Mouse (Mus musculus) small intestine, adult 2 months (tissue): ENCODE data around the gene Acap2. TPM values are rescaled to one million over a fixed set of nuclear protein-coding genes. Genes with fewer than 3 reads are reported as not detected.

Source experiments
- H3K27ac ChIP-seq: fragments of 200-500 bp; 2 replicates; pipeline ENCODE4 v1.5.1; 2012; ENCODE audit warnings: low read depth, low read length, control low read depth, inconsistent platforms; ENCODE audit not compliant: insufficient read depth
- H3K27me3 ChIP-seq: fragments of 200-500 bp; 2 replicates; pipeline ENCODE4 v1.6.1; 2012; ENCODE audit warnings: mild to moderate bottlenecking, moderate library complexity, low read length, inconsistent platforms; ENCODE audit not compliant: control insufficient read depth, insufficient read depth
- H3K36me3 ChIP-seq: fragments of 200-500 bp; 2 replicates; pipeline ENCODE4 v1.6.1; 2012; ENCODE audit warnings: mild to moderate bottlenecking, low read length, control low read depth, inconsistent platforms; ENCODE audit not compliant: control insufficient read depth, insufficient read depth
- H3K4me1 ChIP-seq: fragments of 200-500 bp; 2 replicates; pipeline ENCODE4 v1.6.1; 2012; ENCODE audit warnings: low read length, inconsistent platforms, mixed read lengths; ENCODE audit not compliant: control insufficient read depth, insufficient read depth, insufficient read length
- H3K4me3 ChIP-seq: fragments of 200-500 bp; 2 replicates; pipeline ENCODE4 v1.5.1; 2012; ENCODE audit warnings: low read depth, mild to moderate bottlenecking, control low read depth, inconsistent platforms, low read length, moderate library complexity
- CTCF ChIP-seq: fragments of 200-500 bp; IDR thresholded peaks from 2 replicates; pipeline ENCODE4 v1.5.1; 2012; ENCODE audit warnings: low read depth, mild to moderate bottlenecking, control low read depth, inconsistent platforms, low read length, moderate library complexity, mixed read lengths; ENCODE audit not compliant: insufficient replicate concordance, insufficient read length; ENCODE audit errors: extremely low read depth
- POLR2A ChIP-seq: fragments of 200-500 bp; IDR thresholded peaks from 2 replicates; pipeline ENCODE4 v1.6.1; 2012; ENCODE audit warnings: low read depth, mild to moderate bottlenecking, control low read depth, inconsistent platforms, low read length, moderate library complexity
- WGBS: fragments of 180-500 bp; shearing (Covaris S2); methylation state at CpG from one replicate; pipeline ENCODE4 v1.1.7; 2018; 5-methylcytosine and 5-hydroxymethylcytosine counted together
- polyA plus RNA-seq: library from polyadenylated mRNA; depleted of rRNA; stranded (reverse); fragments of >200 nt; gene quantifications from 2 replicates; pipeline ENCODE4 v1.2.3, GENCODE M21; 2012

Gene Acap2
- polyA plus RNA-seq, 1 experiment: 9.1 TPM

GRCm38 (mm10) chr16:31192526-31192925 is 8.5 kb downstream of the Acap2 start:
- no peak for TF ChIP-seq POLR2A
- TF ChIP-seq CTCF: no peak
- H3K4me3 ChIP-seq: no peak overlapping the region
- 68% methylated on average over 3 of the region's 3 CpGs for WGBS
- no peaks in the 10 kb centered on the region for H3K27me3 ChIP-seq
- H3K27ac ChIP-seq: peak overlapping the region; percentile 26; the same call in 1 of the 2 replicates
- H3K4me1 ChIP-seq: peaks cover 6% of the 10 kb centered on the region; the same call in 1 of the 2 replicates
- no peaks in the 10 kb centered on the region for H3K36me3 ChIP-seq

GRCm38 (mm10) chr16:31191818-31192217 is 9.2 kb downstream of the Acap2 start:
- WGBS: 52% methylated on average over 6 of the region's 6 CpGs
- H3K27ac ChIP-seq: peak overlapping the region; percentile 26; the same call in 1 of the 2 replicates

GRCm38 (mm10) chr16:31190426-31190825 is 10.6 kb downstream of the Acap2 start:
- no peak overlapping the region for H3K27ac ChIP-seq
- H3K4me1 ChIP-seq: peaks cover 11% of the 10 kb centered on the region; the same call in 1 of the 2 replicates

More at GRCm38 (mm10) chr16:31191818-31192217, 9.2 kb downstream of the Acap2 start:
- Histone ChIP-seq H3K36me3 (no peaks in the 10 kb centered on the region), H3K4me1 (peaks cover 8% of the 10 kb centered on the region; the same call in 1 of the 2 replicates), H3K4me3 (no peak overlapping the region), H3K27me3 (no peaks in the 10 kb centered on the region)
- no peak for TF ChIP-seq CTCF
- TF ChIP-seq POLR2A: no peak

GRCm38 (mm10) chr16:31189291-31189690 is 11.8 kb downstream of the Acap2 start:
- WGBS: 88% methylated on average over 5 of the region's 5 CpGs
- H3K27me3 ChIP-seq: no peaks in the 10 kb centered on the region
- TF ChIP-seq POLR2A (no peak), CTCF (no peak)

More at GRCm38 (mm10) chr16:31190426-31190825, 10.6 kb downstream of the Acap2 start:
- H3K36me3 ChIP-seq: no peaks in the 10 kb centered on the region
- 93% methylated on average over 8 of the region's 8 CpGs for WGBS
- TF ChIP-seq POLR2A: no peak
- TF ChIP-seq CTCF: no peak
- H3K4me3 ChIP-seq: no peak overlapping the region
- H3K27me3 ChIP-seq: no peaks in the 10 kb centered on the region

DNA sequence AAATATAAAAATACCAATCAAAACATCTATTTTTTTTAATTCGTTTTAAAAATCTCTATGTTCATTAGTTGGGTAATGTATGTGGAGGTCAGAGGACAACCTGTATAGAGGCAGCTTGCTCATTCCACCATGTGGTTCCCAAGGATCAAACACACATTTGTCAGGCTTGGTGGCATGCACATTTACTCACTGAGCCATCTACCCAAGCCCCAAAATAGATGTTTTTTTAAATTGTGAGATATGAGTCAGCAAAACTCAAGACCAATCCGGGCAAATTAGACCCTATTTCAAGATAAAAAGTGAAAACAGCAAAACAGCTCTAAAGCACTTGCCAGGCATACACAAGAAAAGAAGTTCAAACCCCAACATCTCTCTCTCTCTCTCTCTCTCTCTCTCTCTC is 12.2 kb downstream of the Acap2 start:
- Histone ChIP-seq H3K27ac (no peak overlapping the region), H3K4me3 (no peak overlapping the region), H3K36me3 (no peaks in the 10 kb centered on the region), H3K4me1 (peaks cover 11% of the 10 kb centered on the region; the same call in 1 of the 2 replicates), H3K27me3 (no peaks in the 10 kb centered on the region)
- TF ChIP-seq POLR2A (no peak), CTCF (no peak)
- WGBS: 53% methylated on average over 2 of the region's 2 CpGs

More at GRCm38 (mm10) chr16:31189291-31189690, 11.8 kb downstream of the Acap2 start:
- Histone ChIP-seq H3K36me3 (no peaks in the 10 kb centered on the region), H3K27ac (no peak overlapping the region), H3K4me1 (peaks cover 11% of the 10 kb centered on the region; the same call in 1 of the 2 replicates), H3K4me3 (no peak overlapping the region)

GRCm38 (mm10) chr16:31188270-31188669 is 12.8 kb downstream of the Acap2 start:
- H3K27me3 ChIP-seq: no peaks in the 10 kb centered on the region
- H3K4me3 ChIP-seq: no peak overlapping the region
- peaks cover 13% of the 10 kb centered on the region; the same call in 1 of the 2 replicates for H3K4me1 ChIP-seq
- WGBS: 73% methylated on average over 6 of the region's 6 CpGs
- H3K36me3 ChIP-seq: no peaks in the 10 kb centered on the region
- TF ChIP-seq CTCF (no peak), POLR2A (no peak)
- H3K27ac ChIP-seq: no peak overlapping the region

DNA sequence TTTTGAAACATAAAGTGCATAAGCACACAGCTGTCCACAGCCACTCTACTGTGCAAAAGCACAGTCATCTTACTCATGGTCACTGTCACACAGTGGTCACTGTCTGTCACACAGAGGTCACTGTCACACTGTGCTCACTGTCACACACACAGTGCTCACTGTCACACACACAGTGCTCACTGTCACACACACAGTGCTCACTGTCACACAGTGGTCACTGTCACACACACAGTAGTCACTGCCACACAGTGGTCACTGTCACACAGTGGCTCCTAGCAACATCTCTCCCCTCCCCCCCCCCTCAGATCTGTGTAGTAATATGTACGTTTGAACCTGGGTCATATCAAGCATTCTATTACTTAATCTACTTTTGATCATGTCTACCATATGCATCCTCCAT is 13.9 kb downstream of the Acap2 start:
- H3K4me1 ChIP-seq: peaks cover 11% of the 10 kb centered on the region; the same call in 1 of the 2 replicates
- no peaks in the 10 kb centered on the region for H3K27me3 ChIP-seq
- no peaks in the 10 kb centered on the region for H3K36me3 ChIP-seq
- 73% methylated on average over 1 of the region's 1 CpGs for WGBS
- TF ChIP-seq CTCF (no peak), POLR2A (no peak)
- no peak overlapping the region for H3K27ac ChIP-seq
- no peak overlapping the region for H3K4me3 ChIP-seq
